Mouse (Mus musculus): ENCODE measurements around the gene Aqp12.

The Aqp12 gene

GRCm38 (mm10) chr1:93006061-93006460, at the start of gene Aqp12:
Aqp12 (plus strand) TSS chr1:93006334.
- TF ChIP-seq GATA4 (IDR thresholded peaks at IDR 0.05; ENCODE audit: insufficient replicate concordance, low read length), result no peak

- TF ChIP-seq GATA4 (IDR thresholded peaks at IDR 0.05; ENCODE audit: insufficient replicate concordance, low read length), result peak; percentile 32; the same call in 1 of the 2 replicates
Measured at GRCm38 (mm10) chr1:92956571-92957335, 49.4 kb upstream of the Aqp12 start.

- no peak for TF ChIP-seq GATA4 (IDR thresholded peaks at IDR 0.05; ENCODE audit: insufficient replicate concordance, low read length)
Measured at GRCm38 (mm10) chr1:92958999-92959398, 47.1 kb upstream of the Aqp12 start.

- no peak for TF ChIP-seq GATA4 (IDR thresholded peaks at IDR 0.05; ENCODE audit: insufficient replicate concordance, low read length)
Measured at GRCm38 (mm10) chr1:92971879-92972795, 34.0 kb upstream of the Aqp12 start.

- no peak for TF ChIP-seq GATA4 (IDR thresholded peaks at IDR 0.05; ENCODE audit: insufficient replicate concordance, low read length)
Measured at GRCm38 (mm10) chr1:92972854-92973253, 33.3 kb upstream of the Aqp12 start.

GRCm38 (mm10) chr1:92976141-92976566, 30.0 kb upstream of the Aqp12 start:
- no peak for TF ChIP-seq GATA4 (IDR thresholded peaks at IDR 0.05; ENCODE audit: insufficient replicate concordance, low read length)

- no peak for TF ChIP-seq GATA4 (IDR thresholded peaks at IDR 0.05; ENCODE audit: insufficient replicate concordance, low read length)
Measured at GRCm38 (mm10) chr1:92978645-92979044, 27.5 kb upstream of the Aqp12 start.

- TF ChIP-seq GATA4 (IDR thresholded peaks at IDR 0.05; ENCODE audit: insufficient replicate concordance, low read length), result no peak
Measured at GRCm38 (mm10) chr1:92979073-92979602, 27.0 kb upstream of the Aqp12 start.

- TF ChIP-seq GATA4 (IDR thresholded peaks at IDR 0.05; ENCODE audit: insufficient replicate concordance, low read length), result peak; percentile 90; the same call in 1 of the 2 replicates
Measured at GRCm38 (mm10) chr1:92981056-92981845, 24.9 kb upstream of the Aqp12 start.

GRCm38 (mm10) chr1:92982931-92983605, 23.1 kb upstream of the Aqp12 start:
- no peak for TF ChIP-seq GATA4 (IDR thresholded peaks at IDR 0.05; ENCODE audit: insufficient replicate concordance, low read length)

GRCm38 (mm10) chr1:92984999-92985398, 21.1 kb upstream of the Aqp12 start:
- no peak for TF ChIP-seq GATA4 (IDR thresholded peaks at IDR 0.05; ENCODE audit: insufficient replicate concordance, low read length)

GRCm38 (mm10) chr1:92988894-92989293, 17.2 kb upstream of the Aqp12 start:
- no peak for TF ChIP-seq GATA4 (IDR thresholded peaks at IDR 0.05; ENCODE audit: insufficient replicate concordance, low read length)

GRCm38 (mm10) chr1:92989891-92990290, 16.2 kb upstream of the Aqp12 start:
- no peak for TF ChIP-seq GATA4 (IDR thresholded peaks at IDR 0.05; ENCODE audit: insufficient replicate concordance, low read length)

- TF ChIP-seq GATA4 (IDR thresholded peaks at IDR 0.05; ENCODE audit: insufficient replicate concordance, low read length), result no peak
Measured at GRCm38 (mm10) chr1:92992214-92992855, 13.8 kb upstream of the Aqp12 start.

All from liver, adult (tissue).